Mouse (Mus musculus): ENCODE measurements at regions not wholly inside any gene's neighbourhood (a gene's known extent, or its start where the extent isn't known, plus 50 kb on each side); places are given as distances from the start of the nearest gene placed in this dataset.

- TF ChIP-seq POLR2A (IDR thresholded peaks at IDR 0.05; ENCODE audit: extremely low read depth, insufficient read depth, low read length) (no peak), CTCF (IDR thresholded peaks at IDR 0.05; ENCODE audit: low read depth, low read length) (no peak)
These were observed 142.8 kb downstream of the Arrdc4 start for GRCm38 (mm10) chr7:68606278-68606677.

Measured in liver, adult 2 months (tissue).